Mouse (Mus musculus) testis, adult 2 months (tissue): Measurements from ENCODE around the gene Lipc. TPM values are rescaled to one million over a fixed set of nuclear protein-coding genes. Genes with fewer than 3 reads are reported as not detected.

ENCODE experiments used
- H3K27ac ChIP-seq: fragments of 200-500 bp; 2 replicates; pipeline ENCODE4 v1.5.1; 2012; ENCODE audit warnings: low read depth, low read length; ENCODE audit not compliant: control insufficient read depth, insufficient read depth
- H3K27me3 ChIP-seq: fragments of 200-500 bp; 2 replicates; pipeline ENCODE4 v1.6.1; 2012; ENCODE audit warnings: mild to moderate bottlenecking, low read length, moderate library complexity; ENCODE audit not compliant: control insufficient read depth, insufficient read depth
- H3K36me3 ChIP-seq: fragments of 200-500 bp; 2 replicates; pipeline ENCODE4 v1.6.1; 2012; ENCODE audit warnings: mild to moderate bottlenecking, low read length; ENCODE audit not compliant: control insufficient read depth, insufficient read depth
- H3K4me1 ChIP-seq: fragments of 200-500 bp; 2 replicates; pipeline ENCODE4 v1.6.1; 2012; ENCODE audit warnings: low read length; ENCODE audit not compliant: control insufficient read depth, insufficient read depth
- H3K4me3 ChIP-seq: fragments of 200-500 bp; 2 replicates; pipeline ENCODE4 v1.5.1; 2012; ENCODE audit warnings: low read depth, mild to moderate bottlenecking, low read length, moderate library complexity, mixed read lengths; ENCODE audit not compliant: control insufficient read depth
- CTCF ChIP-seq: fragments of 200-500 bp; IDR thresholded peaks from 2 replicates; pipeline ENCODE4 v1.5.1; 2012; ENCODE audit warnings: low read depth, mild to moderate bottlenecking, inconsistent platforms, low read length, moderate library complexity; ENCODE audit not compliant: control insufficient read depth, insufficient read depth, insufficient replicate concordance
- POLR2A ChIP-seq: fragments of 200-500 bp; IDR thresholded peaks from 2 replicates; pipeline ENCODE4 v1.6.1; 2012; ENCODE audit warnings: low read depth, mild to moderate bottlenecking, inconsistent platforms, low read length, moderate library complexity; ENCODE audit not compliant: control insufficient read depth
- polyA plus RNA-seq: library from polyadenylated mRNA; depleted of rRNA; stranded (reverse); fragments of >200 nt; gene quantifications from 2 replicates; pipeline ENCODE4 v1.2.3, GENCODE M21; 2012

The Lipc gene
- polyA plus RNA-seq, 1 experiment, result not detected

GRCm38 (mm10) chr9:70817396-70817795, 134.6 kb downstream of the Lipc start:
- Histone ChIP-seq H3K36me3 (no peaks in the 10 kb centered on the region), H3K27me3 (no peaks in the 10 kb centered on the region), H3K4me1 (no peaks in the 10 kb centered on the region), H3K4me3 (no peak overlapping the region), H3K27ac (no peak overlapping the region)
- TF ChIP-seq CTCF, result no peak
- no peak for TF ChIP-seq POLR2A

- no peak overlapping the region for H3K27ac ChIP-seq
- no peaks in the 10 kb centered on the region for H3K36me3 ChIP-seq
- H3K4me1 ChIP-seq, result no peaks in the 10 kb centered on the region
- no peak overlapping the region for H3K4me3 ChIP-seq
- TF ChIP-seq CTCF, result no peak
- no peak for TF ChIP-seq POLR2A
- no peaks in the 10 kb centered on the region for H3K27me3 ChIP-seq
Observed at GRCm38 (mm10) chr9:70816701-70817305, 135.2 kb downstream of the Lipc start.

DNA sequence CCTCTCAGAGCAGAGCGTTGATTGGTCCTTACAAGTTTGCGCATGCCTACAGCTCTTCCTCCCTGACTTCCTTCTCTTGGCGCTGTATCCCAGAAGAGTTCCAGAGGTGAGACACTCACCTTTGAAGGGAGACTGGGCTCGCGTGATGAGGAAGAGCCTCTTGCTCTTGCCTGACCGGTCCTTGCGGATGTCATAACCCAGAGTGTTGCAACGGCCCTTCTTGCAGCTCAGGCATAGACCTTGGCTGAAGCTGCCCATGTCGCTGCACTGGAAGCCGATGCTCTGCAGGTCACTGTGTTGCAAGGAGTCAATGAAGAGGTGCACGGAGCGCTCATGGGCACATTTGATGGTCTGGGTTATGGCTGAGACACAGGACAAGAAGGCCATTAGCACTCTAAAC, 139.5 kb downstream of the Lipc start:
- Histone ChIP-seq H3K27me3 (no peaks in the 10 kb centered on the region), H3K4me3 (no peak overlapping the region), H3K27ac (no peak overlapping the region), H3K36me3 (no peaks in the 10 kb centered on the region), H3K4me1 (no peaks in the 10 kb centered on the region)
- no peak for TF ChIP-seq POLR2A
- no peak for TF ChIP-seq CTCF

DNA sequence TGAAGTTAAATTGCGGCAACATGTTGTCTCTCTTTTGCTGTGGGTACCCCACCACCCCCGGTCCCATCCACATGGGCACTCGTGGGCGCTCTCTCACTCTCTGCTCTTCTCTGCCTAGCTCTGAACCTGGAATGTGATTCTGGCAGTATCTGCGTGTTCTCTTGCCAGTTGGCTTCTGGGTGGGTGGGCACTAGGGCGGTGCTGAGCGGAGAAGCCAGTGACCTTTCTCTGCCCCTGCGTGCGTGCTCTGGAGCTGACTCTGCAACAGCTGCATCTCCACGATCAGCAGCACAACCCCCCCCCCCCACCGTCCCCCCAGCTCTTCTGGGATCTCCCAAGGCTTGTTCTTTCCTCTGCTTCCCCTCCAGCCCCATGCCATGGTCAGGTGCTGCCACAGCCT, 144.3 kb downstream of the Lipc start:
- H3K27me3 ChIP-seq, result no peaks in the 10 kb centered on the region
- no peak overlapping the region for H3K4me3 ChIP-seq
- H3K27ac ChIP-seq, result no peak overlapping the region
- H3K4me1 ChIP-seq, result no peaks in the 10 kb centered on the region
- H3K36me3 ChIP-seq, result no peaks in the 10 kb centered on the region
- TF ChIP-seq POLR2A (no peak), CTCF (no peak)

GRCm38 (mm10) chr9:70806069-70806468, 146.0 kb downstream of the Lipc start:
- no peak overlapping the region for H3K4me3 ChIP-seq
- TF ChIP-seq POLR2A, result no peak
- TF ChIP-seq CTCF, result no peak
- H3K27me3 ChIP-seq, result no peaks in the 10 kb centered on the region
- H3K27ac ChIP-seq, result no peak overlapping the region
- no peaks in the 10 kb centered on the region for H3K36me3 ChIP-seq
- no peaks in the 10 kb centered on the region for H3K4me1 ChIP-seq

DNA sequence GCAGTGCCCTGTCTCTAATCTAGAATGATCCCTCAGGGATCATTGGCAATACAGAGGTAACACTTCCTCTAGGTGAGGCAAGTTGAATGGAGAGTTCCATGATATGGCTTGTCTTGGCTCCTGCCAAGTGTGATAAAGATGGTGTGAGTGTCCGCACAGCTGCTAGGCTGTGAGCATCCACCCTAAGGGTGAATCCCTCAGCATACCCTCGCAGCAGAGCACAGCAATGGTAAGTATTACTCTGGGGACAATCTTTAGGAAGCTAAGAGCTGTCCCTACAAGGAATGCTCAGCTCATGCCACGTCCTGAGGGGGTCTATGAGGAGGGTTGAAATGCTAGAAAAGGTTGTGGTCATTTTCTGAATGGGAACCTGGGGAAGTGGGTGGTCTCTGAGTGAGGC, 149.2 kb downstream of the Lipc start:
- TF ChIP-seq CTCF, result no peak
- TF ChIP-seq POLR2A, result no peak
- Histone ChIP-seq H3K27ac (no peak overlapping the region), H3K4me1 (no peaks in the 10 kb centered on the region), H3K36me3 (no peaks in the 10 kb centered on the region), H3K4me3 (no peak overlapping the region), H3K27me3 (no peaks in the 10 kb centered on the region)

DNA sequence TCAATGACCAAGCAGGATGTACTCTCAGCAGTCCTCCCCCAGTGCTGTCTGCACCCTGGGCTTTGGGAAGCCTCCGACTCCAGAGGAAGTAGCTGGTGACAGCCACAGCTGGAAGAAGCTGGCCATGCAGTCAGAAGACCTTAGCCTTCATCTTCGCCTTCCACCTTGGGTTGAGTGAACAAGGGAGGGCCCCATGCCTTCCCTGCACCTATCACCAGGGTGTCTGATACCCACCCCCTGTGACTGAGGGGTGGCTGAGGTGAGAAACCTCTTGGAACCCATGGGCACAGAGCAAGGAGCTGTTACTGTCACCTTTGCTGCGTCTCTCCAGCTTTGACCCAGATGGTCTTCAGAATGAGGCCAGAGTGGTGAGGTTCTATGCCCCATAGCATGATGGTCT, 150.3 kb downstream of the Lipc start:
- Histone ChIP-seq H3K36me3 (no peaks in the 10 kb centered on the region), H3K4me3 (no peak overlapping the region), H3K4me1 (no peaks in the 10 kb centered on the region), H3K27ac (no peak overlapping the region), H3K27me3 (no peaks in the 10 kb centered on the region)
- TF ChIP-seq POLR2A, result no peak
- TF ChIP-seq CTCF, result no peak
